Mouse (Mus musculus): ENCODE measurements at regions not wholly inside any gene's neighbourhood (a gene's known extent, or its start where the extent isn't known, plus 50 kb on each side); places are given as distances from the start of the nearest gene placed in this dataset.

GRCm38 (mm10) chr10:109517664-109518063 is 506.9 kb upstream of the Syt1 start:
- H3K27me3 ChIP-seq (ENCODE audit: control insufficient read depth, insufficient read depth, low read length, poor library complexity, severe bottlenecking), result no peaks in the 10 kb centered on the region
- H3K9me3 ChIP-seq (replicated peaks; ENCODE audit: control insufficient read depth, insufficient read depth, low read length, poor library complexity, severe bottlenecking), result no peaks in the 10 kb centered on the region
- no peak overlapping the region for H3K9ac ChIP-seq (ENCODE audit: low read depth, poor library complexity, severe bottlenecking)
- TF ChIP-seq CTCF (IDR thresholded peaks at IDR 0.05; ENCODE audit: low read depth, low read length) (no peak), POLR2A (IDR thresholded peaks at IDR 0.05; ENCODE audit: insufficient read depth, low read length) (no peak), EP300 (IDR thresholded peaks at IDR 0.05; ENCODE audit: insufficient read depth, low read depth, low read length) (no peak)
- H3K4me1 ChIP-seq (ENCODE audit: control insufficient read depth, insufficient read depth, low read length), result no peaks in the 10 kb centered on the region
- H3K36me3 ChIP-seq (ENCODE audit: control insufficient read depth, insufficient read depth, low read length, poor library complexity, severe bottlenecking), result no peaks in the 10 kb centered on the region
- H3K4me3 ChIP-seq (ENCODE audit: low read depth, low read length), result no peak overlapping the region
- no peak overlapping the region for H3K27ac ChIP-seq (ENCODE audit: insufficient read depth, low read length)

GRCm38 (mm10) chr10:109515225-109515624 is 504.4 kb upstream of the Syt1 start:
- Histone ChIP-seq H3K27ac (ENCODE audit: insufficient read depth, low read length) (no peak overlapping the region), H3K9me3 (replicated peaks; ENCODE audit: control insufficient read depth, insufficient read depth, low read length, poor library complexity, severe bottlenecking) (no peaks in the 10 kb centered on the region), H3K9ac (ENCODE audit: low read depth, poor library complexity, severe bottlenecking) (no peak overlapping the region), H3K36me3 (ENCODE audit: control insufficient read depth, insufficient read depth, low read length, poor library complexity, severe bottlenecking) (no peaks in the 10 kb centered on the region), H3K27me3 (ENCODE audit: control insufficient read depth, insufficient read depth, low read length, poor library complexity, severe bottlenecking) (no peaks in the 10 kb centered on the region), H3K4me1 (ENCODE audit: control insufficient read depth, insufficient read depth, low read length) (no peaks in the 10 kb centered on the region), H3K4me3 (ENCODE audit: low read depth, low read length) (no peak overlapping the region)
- TF ChIP-seq POLR2A (IDR thresholded peaks at IDR 0.05; ENCODE audit: insufficient read depth, low read length), result no peak
- no peak for TF ChIP-seq EP300 (IDR thresholded peaks at IDR 0.05; ENCODE audit: insufficient read depth, low read depth, low read length)

- H3K36me3 ChIP-seq (ENCODE audit: control insufficient read depth, insufficient read depth, low read length, poor library complexity, severe bottlenecking), result no peaks in the 10 kb centered on the region
- no peak overlapping the region for H3K27ac ChIP-seq (ENCODE audit: insufficient read depth, low read length)
- no peaks in the 10 kb centered on the region for H3K9me3 ChIP-seq (replicated peaks; ENCODE audit: control insufficient read depth, insufficient read depth, low read length, poor library complexity, severe bottlenecking)
- no peak for TF ChIP-seq CTCF (IDR thresholded peaks at IDR 0.05; ENCODE audit: low read depth, low read length)
- TF ChIP-seq POLR2A (IDR thresholded peaks at IDR 0.05; ENCODE audit: insufficient read depth, low read length), result no peak
- TF ChIP-seq EP300 (IDR thresholded peaks at IDR 0.05; ENCODE audit: insufficient read depth, low read depth, low read length), result no peak
- H3K27me3 ChIP-seq (ENCODE audit: control insufficient read depth, insufficient read depth, low read length, poor library complexity, severe bottlenecking), result no peaks in the 10 kb centered on the region
- no peak overlapping the region for H3K4me3 ChIP-seq (ENCODE audit: low read depth, low read length)
- no peaks in the 10 kb centered on the region for H3K4me1 ChIP-seq (ENCODE audit: control insufficient read depth, insufficient read depth, low read length)
- no peak overlapping the region for H3K9ac ChIP-seq (ENCODE audit: low read depth, poor library complexity, severe bottlenecking)
Measured at GRCm38 (mm10) chr10:109510917-109511715, 500.3 kb upstream of the Syt1 start.

GRCm38 (mm10) chr10:109508553-109508952 is 497.8 kb upstream of the Syt1 start:
- no peak for TF ChIP-seq CTCF (IDR thresholded peaks at IDR 0.05; ENCODE audit: low read depth, low read length)
- no peak for TF ChIP-seq EP300 (IDR thresholded peaks at IDR 0.05; ENCODE audit: insufficient read depth, low read depth, low read length)
- TF ChIP-seq POLR2A (IDR thresholded peaks at IDR 0.05; ENCODE audit: insufficient read depth, low read length), result no peak
- no peak overlapping the region for H3K27ac ChIP-seq (ENCODE audit: insufficient read depth, low read length)
- H3K4me1 ChIP-seq (ENCODE audit: control insufficient read depth, insufficient read depth, low read length), result no peaks in the 10 kb centered on the region
- H3K9me3 ChIP-seq (replicated peaks; ENCODE audit: control insufficient read depth, insufficient read depth, low read length, poor library complexity, severe bottlenecking), result no peaks in the 10 kb centered on the region
- H3K27me3 ChIP-seq (ENCODE audit: control insufficient read depth, insufficient read depth, low read length, poor library complexity, severe bottlenecking), result no peaks in the 10 kb centered on the region
- no peaks in the 10 kb centered on the region for H3K36me3 ChIP-seq (ENCODE audit: control insufficient read depth, insufficient read depth, low read length, poor library complexity, severe bottlenecking)
- H3K9ac ChIP-seq (ENCODE audit: low read depth, poor library complexity, severe bottlenecking), result no peak overlapping the region
- no peak overlapping the region for H3K4me3 ChIP-seq (ENCODE audit: low read depth, low read length)

GRCm38 (mm10) chr10:109507228-109507627 is 496.4 kb upstream of the Syt1 start:
- TF ChIP-seq POLR2A (IDR thresholded peaks at IDR 0.05; ENCODE audit: insufficient read depth, low read length), result no peak
- TF ChIP-seq EP300 (IDR thresholded peaks at IDR 0.05; ENCODE audit: insufficient read depth, low read depth, low read length), result no peak
- TF ChIP-seq CTCF (IDR thresholded peaks at IDR 0.05; ENCODE audit: low read depth, low read length), result no peak
- no peak overlapping the region for H3K27ac ChIP-seq (ENCODE audit: insufficient read depth, low read length)
- H3K4me1 ChIP-seq (ENCODE audit: control insufficient read depth, insufficient read depth, low read length), result no peaks in the 10 kb centered on the region
- no peaks in the 10 kb centered on the region for H3K27me3 ChIP-seq (ENCODE audit: control insufficient read depth, insufficient read depth, low read length, poor library complexity, severe bottlenecking)
- no peaks in the 10 kb centered on the region for H3K36me3 ChIP-seq (ENCODE audit: control insufficient read depth, insufficient read depth, low read length, poor library complexity, severe bottlenecking)
- no peak overlapping the region for H3K9ac ChIP-seq (ENCODE audit: low read depth, poor library complexity, severe bottlenecking)
- H3K9me3 ChIP-seq (replicated peaks; ENCODE audit: control insufficient read depth, insufficient read depth, low read length, poor library complexity, severe bottlenecking), result no peaks in the 10 kb centered on the region
- no peak overlapping the region for H3K4me3 ChIP-seq (ENCODE audit: low read depth, low read length)

GRCm38 (mm10) chr10:109504683-109505082 is 493.9 kb upstream of the Syt1 start:
- Histone ChIP-seq H3K36me3 (ENCODE audit: control insufficient read depth, insufficient read depth, low read length, poor library complexity, severe bottlenecking) (no peaks in the 10 kb centered on the region), H3K9me3 (replicated peaks; ENCODE audit: control insufficient read depth, insufficient read depth, low read length, poor library complexity, severe bottlenecking) (no peaks in the 10 kb centered on the region), H3K27ac (ENCODE audit: insufficient read depth, low read length) (no peak overlapping the region), H3K9ac (ENCODE audit: low read depth, poor library complexity, severe bottlenecking) (no peak overlapping the region), H3K4me3 (ENCODE audit: low read depth, low read length) (no peak overlapping the region), H3K4me1 (ENCODE audit: control insufficient read depth, insufficient read depth, low read length) (no peaks in the 10 kb centered on the region), H3K27me3 (ENCODE audit: control insufficient read depth, insufficient read depth, low read length, poor library complexity, severe bottlenecking) (no peaks in the 10 kb centered on the region)
- TF ChIP-seq POLR2A (IDR thresholded peaks at IDR 0.05; ENCODE audit: insufficient read depth, low read length), result no peak

Measured in ES-Bruce4 (cell line).